Mouse (Mus musculus) urinary bladder, postnatal 25 days (tissue): ENCODE results near the gene Gna15.
A peak's percentile ranks its signal among the peaks of the same experiment; 100 is the strongest.

Experiments used
- DNase-seq: peaks from one replicate; pipeline ENCODE4 v3.0.0; 2022; ENCODE audit warnings: low spot score

The Gna15 gene

DNA sequence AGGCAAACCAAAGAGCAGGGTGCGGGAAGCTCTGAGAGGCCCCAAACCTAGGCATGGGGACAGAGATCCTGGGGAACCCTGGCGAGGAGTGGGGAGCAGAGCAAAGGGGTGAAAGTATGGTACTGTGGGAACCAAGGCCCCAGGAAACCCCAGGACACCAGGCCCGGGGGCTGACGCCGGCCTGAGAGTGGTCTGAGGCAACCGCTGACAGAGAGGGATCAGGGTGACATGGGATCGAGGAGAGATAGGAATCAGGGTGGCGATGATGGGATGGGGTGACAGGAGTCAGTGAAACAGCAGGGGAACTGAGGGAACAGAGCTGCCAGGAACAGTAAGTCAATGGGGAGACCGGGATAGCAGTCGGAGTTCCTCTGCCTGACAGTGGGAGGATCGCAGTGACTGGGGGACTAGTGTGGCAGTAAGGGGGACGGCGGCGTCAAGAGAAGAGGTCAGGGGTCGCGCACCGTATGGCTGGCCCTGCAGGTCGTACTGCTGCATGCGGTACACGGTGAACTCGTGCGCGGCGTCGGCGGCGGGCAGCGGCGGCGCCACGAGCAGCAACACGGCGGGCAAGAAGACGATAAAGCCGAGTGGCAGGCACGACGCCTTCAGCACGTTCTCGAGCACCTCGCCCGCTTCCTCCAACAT is 28.3 kb downstream of the Gna15 start:
- DNase-seq, result no peak

- no peak for DNase-seq
These were observed 28.9 kb downstream of the Gna15 start for GRCm38 (mm10) chr10:81495151-81495550.

DNA sequence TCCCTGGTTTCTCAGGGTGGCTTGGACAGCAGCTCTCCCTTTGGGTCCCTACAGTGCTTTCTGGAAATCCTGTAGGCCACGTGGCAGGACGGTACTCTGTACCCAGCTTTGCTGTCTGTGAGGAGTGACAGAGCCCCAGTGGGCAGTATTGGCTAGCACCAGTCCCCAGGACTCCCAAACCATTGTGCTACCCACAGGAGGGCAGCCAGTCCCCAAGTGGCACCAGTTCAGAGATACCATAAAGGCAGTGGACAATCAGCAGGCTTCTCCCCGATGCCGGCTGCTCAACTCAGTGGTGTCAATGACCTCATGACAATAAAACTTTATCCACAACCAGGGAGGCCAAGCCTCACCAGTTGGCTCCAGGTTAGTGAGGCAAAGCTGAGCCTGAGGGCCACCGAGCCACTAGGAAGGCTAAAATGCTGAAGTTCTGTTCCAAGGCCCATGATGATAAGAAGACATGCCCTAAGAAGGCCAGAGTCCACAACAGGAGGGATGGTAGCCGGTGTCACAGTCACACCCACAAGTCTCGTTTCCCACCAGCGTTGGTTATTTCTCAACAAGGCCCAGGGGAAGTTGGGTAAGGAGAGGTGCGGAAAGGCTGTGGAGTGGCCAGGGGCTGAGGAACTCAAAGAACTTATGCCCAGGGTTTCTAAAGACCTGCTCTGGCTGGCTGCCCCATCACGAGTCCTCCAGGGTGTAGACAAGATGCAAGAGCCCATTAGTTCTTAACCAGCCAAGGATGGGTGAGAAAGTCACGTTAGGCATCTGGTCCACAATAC is 29.6 kb downstream of the Gna15 start:
- DNase-seq, result no peak

- no peak for DNase-seq
These were observed 30.3 kb downstream of the Gna15 start for GRCm38 (mm10) chr10:81493601-81494220.

DNA sequence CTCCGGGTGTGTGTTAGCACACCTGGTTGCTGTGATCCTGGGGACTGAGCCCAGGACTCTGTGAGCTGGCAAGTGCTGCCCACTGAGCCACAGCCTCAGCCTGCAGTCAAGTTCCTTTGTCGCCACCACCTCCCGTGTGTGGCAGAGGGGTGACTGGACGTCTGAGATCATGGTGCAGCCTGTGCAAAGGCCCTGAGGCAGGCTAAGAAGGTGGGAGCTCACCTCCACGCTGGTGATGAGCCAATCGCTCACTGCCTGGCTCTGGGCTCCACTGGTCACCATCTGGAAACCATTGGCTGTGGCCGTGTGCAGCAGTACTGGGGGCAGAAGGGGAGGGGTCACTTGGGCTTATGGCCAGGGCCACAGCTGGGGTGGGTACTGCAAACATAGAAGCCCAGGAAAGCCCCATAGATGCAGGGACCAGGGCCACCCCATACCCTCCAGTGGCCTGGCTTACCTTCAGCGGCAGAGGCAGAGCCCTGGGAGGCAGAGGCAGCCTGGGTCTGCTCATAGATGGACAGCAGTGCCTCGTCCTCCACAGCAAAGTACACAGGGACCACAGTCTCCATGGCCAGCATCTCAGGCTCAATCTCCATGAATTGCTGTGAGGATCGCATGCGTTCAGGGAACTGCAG is 31.3 kb downstream of the Gna15 start:
- DNase-seq, result no peak

GRCm38 (mm10) chr10:81491018-81491417 is 33.0 kb downstream of the Gna15 start:
- DNase-seq, result no peak

- no peak for DNase-seq
These were observed 34.1 kb downstream of the Gna15 start for GRCm38 (mm10) chr10:81489941-81490340.

DNA sequence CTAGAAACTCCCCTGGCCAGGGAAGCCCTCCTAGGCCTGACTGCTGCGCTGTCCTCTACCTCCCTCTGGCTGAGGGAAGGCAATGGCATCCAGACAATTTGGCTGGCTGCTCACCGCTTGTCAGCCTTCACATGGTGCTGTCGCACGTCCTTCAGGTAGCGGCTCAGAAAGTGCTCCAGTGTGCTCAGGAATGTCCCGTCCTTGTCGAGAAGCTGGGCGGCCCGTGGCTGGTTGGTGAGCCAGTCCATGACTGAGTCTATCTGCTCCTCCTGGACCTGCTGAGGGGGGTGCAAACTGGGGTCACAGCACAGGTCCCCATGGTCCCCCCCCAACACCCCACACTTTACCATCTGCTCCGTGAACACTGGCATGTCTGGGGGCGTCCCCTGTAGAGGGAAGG is 35.9 kb downstream of the Gna15 start:
- DNase-seq, result no peak

DNA sequence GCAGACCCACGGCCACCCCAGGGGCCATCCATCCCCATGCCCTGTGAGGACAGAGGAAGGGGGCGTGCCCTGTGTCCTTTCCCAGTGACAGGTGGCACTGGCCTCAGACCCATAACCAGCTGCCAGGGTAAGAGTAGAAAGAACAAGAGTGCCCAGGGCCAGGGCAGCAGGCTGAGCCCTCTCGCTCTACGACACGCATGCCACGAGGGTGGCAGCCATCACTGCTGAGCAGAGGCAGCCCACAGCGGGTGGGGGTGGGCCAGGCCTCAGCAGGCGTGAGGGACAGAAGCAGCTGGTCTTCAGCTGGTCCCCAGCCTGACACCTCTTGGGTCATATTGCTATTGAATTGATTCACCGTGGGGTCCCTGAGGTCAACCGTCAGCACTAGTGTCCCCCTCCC is 37.5 kb downstream of the Gna15 start:
- no peak for DNase-seq

- DNase-seq, result no peak
These were observed 38.5 kb downstream of the Gna15 start for GRCm38 (mm10) chr10:81485479-81486018.

GRCm38 (mm10) chr10:81485060-81485449 is 39.0 kb downstream of the Gna15 start:
- DNase-seq, result no peak

GRCm38 (mm10) chr10:81484441-81485059 is 39.5 kb downstream of the Gna15 start:
- DNase-seq, result no peak

DNA sequence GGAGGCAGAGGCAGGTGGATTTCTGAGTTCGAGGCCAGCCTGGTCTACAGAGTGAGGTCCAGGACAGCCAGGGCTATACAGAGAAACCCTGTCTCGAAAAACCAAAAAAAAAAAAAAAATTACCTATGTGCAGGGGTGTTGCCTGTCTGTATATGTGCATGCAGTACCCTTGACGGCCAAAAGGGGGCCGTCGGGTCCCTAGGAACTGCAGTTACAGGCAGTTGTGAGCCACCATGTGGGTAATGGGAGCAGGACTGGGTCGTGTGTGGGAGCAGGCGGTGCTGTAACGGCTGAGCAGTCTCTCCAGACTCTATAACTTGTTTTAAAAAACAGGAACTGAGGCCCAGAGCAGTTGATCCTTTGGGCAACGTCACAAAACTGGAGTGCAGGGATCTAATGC is 40.0 kb downstream of the Gna15 start:
- DNase-seq, result no peak

- DNase-seq, result peak; percentile 59
These were observed 41.5 kb downstream of the Gna15 start, which contains the start of gene Celf5 for GRCm38 (mm10) chr10:81482533-81482889. TSS of gene Celf5 (minus strand) at chr10:81482709.

- DNase-seq, result no peak
These were observed 42.2 kb downstream of the Gna15 start for GRCm38 (mm10) chr10:81481605-81482532.

GRCm38 (mm10) chr10:81474461-81474860 is 49.6 kb downstream of the Gna15 start:
- no peak for DNase-seq

DNA sequence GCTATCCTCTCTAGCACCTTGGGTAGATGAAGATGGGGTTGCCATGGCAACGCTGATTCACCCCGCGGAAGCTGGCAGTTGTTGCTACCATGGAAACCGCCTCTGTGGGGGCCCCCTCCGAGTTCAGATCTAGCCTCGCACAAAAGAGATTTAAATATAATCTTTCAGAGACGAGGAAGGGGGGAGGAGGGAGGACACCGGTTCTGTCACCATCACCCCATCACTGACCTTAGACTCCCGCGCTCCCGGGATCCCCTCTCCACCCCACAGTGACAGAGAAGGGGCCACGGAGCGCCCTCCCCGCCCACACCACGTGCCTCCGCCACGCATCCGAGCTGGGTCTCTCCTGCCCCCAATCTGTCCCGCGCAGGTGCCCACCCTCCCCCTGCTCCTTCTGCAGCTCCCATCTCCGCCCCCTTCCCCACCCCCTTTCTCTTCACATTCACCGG is 51.0 kb downstream of the Gna15 start:
- DNase-seq, result no peak

DNA sequence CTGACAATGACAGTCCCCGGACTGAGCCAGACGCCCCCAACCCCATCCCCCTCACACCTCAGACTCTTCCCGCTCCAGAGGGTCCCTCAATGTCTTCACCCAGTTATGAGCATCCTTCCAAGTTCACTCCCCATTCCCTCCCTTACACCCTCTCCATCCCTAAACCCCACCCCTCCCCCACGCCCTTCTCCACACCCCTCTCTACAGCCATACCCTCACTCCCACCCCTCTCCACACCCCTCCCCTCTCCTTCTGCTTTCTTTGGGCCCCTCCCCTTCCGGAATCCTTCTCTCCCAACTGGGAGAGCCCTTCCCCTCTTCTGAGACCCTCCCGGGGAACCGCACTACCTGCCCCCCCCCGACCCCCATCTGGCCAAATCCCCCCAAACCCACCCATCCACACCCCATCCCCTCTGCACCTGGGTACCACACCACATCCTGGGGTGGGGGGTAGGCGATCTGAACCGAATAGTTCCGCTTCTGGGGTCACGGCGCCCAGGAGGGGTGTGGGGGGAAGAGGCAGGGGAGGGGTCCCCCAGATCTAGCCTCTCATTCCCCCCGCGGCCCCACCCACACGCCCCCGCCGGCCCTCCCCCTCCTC is 51.5 kb downstream of the Gna15 start:
- DNase-seq, result no peak

DNA sequence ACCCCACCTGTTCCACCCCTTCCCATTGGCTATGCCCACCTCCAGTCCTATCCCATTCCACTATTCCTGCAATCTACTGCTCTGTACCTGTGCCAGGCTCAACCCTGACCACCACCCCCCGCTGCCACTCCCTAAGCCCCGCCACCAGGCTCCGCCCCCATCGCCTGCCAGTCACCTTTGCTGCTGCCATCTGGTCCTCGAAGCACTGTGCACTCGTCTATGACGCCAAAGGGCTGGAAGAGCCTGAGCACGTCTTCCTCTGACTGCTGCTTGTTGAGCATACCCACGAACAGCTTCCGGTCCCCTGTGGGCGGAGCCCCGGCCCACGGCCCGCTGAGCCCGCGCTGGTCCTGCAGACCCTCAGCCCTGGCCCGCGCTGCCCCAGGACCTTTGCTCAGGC is 53.6 kb downstream of the Gna15 start:
- DNase-seq, result no peak

GRCm38 (mm10) chr10:81469253-81469652 is 54.8 kb downstream of the Gna15 start:
- DNase-seq, result no peak
